Mouse (Mus musculus): ENCODE measurements around the gene Fam129c.

Fam129c gene

DNA sequence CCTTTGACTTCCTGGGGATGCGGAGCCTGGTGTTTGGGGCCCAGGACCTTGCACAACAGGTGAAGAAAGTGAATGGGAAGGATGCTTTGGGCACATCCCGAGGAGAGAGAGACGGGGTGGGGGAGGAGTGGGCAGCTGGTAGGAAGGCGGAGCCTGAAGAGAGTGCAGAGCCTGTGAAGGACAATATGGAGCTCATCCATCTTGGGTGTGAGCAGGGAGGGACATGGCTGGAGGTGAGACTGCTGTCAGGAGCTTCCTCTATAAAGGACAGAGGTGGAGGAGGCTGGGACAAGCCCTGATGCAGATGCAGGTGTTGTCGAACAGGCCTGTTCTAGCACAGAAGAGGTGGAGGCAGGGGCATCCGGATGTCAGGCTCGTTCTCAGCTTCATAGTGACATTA, 6.6 kb downstream of the Fam129c start:
- DNase-seq (ENCODE audit: low spot score in 2 of 2), result no peak

- DNase-seq (ENCODE audit: low spot score in 2 of 2), result peak; percentile 94 to 98
Observed at GRCm38 (mm10) chr8:71610822-71611651, 13.6 kb downstream of the Fam129c start, which contains the start of gene Colgalt1. Gene Colgalt1 (plus strand): TSS chr8:71610998.

DNA sequence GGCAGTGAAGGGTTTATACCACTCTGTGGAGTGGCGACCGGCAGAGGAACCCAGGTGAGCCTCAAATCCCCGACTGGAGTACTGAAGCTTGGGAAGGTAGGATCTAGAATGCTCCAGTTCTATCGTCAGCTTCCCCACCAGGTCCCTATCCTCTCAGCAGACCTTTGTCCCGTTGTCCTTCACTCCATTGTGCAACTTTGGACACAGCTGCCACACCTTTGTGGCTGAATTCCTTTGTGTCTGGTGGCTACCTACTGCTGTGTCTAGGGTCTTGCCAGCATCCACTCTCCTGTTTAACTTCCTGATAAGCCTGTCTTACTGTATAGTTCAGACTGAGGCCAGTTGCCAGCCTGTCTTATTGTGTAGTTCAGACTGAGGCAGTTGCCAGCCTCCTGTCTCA, 14.7 kb downstream of the Fam129c start:
- DNase-seq (ENCODE audit: low spot score in 2 of 2), result no peak

GRCm38 (mm10) chr8:71613418-71613817, 16.0 kb downstream of the Fam129c start:
- no peak for DNase-seq (ENCODE audit: low spot score in 2 of 2)

DNA sequence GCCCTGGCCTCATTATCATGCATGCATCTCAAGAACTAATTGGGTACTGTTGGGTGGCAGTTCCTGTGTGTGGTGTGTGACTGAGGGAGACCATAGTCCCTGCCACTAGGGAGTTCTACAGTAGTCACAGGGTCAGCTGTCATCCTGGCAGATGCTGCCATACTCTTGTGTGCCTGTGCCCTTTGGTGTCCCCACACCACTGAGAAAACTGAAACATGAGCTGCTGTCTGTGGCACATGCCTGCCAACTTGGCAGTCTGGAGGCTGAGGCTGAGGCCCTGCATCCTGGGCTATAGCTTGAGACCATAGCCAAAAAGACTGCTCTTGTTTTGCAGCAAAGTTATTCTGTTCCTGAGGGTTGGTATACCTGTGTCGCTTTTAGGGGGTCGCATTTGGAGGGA, 22.3 kb downstream of the Fam129c start:
- no peak for DNase-seq (ENCODE audit: low spot score in 2 of 2)

DNA sequence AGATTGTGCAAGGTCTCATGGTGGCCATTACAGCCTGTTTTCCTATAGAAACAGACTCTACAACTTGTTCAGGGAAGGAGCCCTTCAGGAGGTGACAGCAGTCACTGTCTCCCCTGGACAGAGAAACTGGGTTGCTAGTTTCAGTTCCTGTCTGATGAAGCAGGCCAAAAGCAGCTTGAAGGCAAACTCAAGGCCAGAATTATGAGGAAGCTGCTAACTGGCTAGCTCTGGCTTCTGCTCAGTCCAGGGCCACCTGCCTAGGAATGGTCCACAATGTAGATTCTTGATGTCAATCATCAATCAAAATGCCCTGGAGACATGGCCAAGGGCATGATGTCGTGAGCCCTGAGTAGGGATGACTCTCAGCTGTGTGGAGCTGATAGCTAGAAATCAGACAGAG, 27.6 kb downstream of the Fam129c start:
- DNase-seq (ENCODE audit: low spot score in 2 of 2), result no peak

GRCm38 (mm10) chr8:71626753-71627152, 29.3 kb downstream of the Fam129c start:
- no peak for DNase-seq (ENCODE audit: low spot score in 2 of 2)

DNA sequence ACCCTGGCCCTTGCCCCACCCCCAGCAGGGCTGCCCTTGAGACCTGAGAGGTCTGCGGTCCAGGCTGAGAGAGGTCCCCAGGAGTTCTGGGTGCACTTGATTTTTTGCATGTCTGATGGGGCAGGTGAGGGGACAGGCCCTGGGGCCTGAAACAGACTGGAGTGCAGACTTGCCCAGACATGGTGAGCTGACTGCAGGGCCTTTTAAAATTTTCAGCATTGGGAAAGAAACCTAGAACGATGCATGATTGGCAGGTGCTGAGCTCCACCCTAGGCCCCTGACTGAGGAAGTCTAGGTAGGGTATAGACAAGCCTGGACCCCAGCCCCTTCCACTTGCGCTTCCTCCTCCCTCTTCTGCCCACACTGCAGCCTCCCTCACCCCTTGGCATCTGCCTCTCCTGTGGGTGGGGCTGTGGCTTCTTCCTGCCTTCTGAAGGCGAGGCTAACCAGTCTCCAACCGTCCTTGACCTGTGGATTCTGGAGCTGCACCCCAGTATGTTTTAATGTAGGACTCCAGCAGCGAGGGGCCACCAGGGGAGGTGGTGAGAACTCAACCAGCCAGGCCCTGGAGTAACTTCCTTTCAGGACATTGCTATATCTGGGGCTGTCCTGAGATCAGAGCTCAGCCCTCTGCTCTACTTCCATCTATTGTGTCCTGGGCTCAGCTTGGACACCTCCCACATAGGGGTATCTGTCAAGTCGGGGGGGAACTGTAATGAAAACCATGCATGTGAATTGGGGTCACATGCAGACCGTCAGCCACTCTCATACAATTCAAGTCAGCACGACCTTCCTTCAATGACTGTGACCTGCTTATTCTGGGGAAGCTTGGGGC, 30.0 kb downstream of the Fam129c start:
- DNase-seq (ENCODE audit: low spot score in 2 of 2), result no peak

GRCm38 (mm10) chr8:71628396-71629095, 31.1 kb downstream of the Fam129c start:
- DNase-seq (ENCODE audit: low spot score in 2 of 2), result no peak

- peak; percentile 83 to 89 for DNase-seq (ENCODE audit: low spot score in 2 of 2)
Observed at GRCm38 (mm10) chr8:71629096-71629697, 31.7 kb downstream of the Fam129c start.

- no peak for DNase-seq (ENCODE audit: low spot score in 2 of 2)
Observed at GRCm38 (mm10) chr8:71629781-71630212, 32.3 kb downstream of the Fam129c start.

DNA sequence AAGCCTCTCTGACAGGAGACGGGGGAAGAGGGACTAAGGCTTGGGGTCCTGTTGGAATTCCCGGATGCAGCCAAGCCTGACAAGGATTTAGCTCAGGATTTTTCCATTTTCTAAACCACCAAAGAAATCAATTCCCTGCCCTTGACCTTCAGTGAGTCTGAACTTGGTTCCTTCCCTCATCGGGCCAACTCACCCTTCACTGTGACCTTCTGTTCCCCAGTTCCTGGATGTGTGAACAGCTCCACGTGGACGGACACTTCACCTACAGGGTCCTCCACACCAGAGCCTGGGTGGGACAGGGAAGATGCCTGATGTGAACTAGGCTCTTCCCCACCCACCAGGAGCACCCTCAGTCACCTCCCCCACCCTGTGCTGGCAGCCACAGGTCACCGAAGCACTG, 33.3 kb downstream of the Fam129c start:
- DNase-seq (ENCODE audit: low spot score in 2 of 2), result no peak

- no peak for DNase-seq (ENCODE audit: low spot score in 2 of 2)
Observed at GRCm38 (mm10) chr8:71631897-71632296, 34.4 kb downstream of the Fam129c start.

GRCm38 (mm10) chr8:71633164-71633563, 35.7 kb downstream of the Fam129c start:
- DNase-seq (ENCODE audit: low spot score in 2 of 2), result no peak

- no peak for DNase-seq (ENCODE audit: low spot score in 2 of 2)
Observed at GRCm38 (mm10) chr8:71633981-71634667, 36.7 kb downstream of the Fam129c start.

GRCm38 (mm10) chr8:71637149-71638095, 40.0 kb downstream of the Fam129c start:
- no peak for DNase-seq (ENCODE audit: low spot score in 2 of 2)

DNA sequence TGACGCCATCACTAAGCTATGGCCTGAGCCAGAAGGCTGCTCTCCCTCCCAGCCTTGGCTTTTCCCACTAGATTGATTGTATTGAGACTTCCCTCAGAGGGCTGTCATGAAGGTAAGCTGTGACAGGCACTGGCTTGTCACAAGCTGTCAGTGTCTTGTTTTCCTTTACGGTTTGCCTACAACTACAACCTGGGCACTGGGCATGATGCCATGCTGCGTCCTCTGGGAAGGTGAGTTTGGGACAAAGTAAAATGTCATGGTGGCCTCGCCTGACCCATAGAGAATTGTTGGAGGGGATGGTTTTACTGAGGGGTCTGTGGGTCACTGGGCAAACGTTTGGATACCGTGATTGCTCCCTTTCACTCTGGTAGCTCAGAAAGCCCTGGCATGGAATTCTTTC, 40.9 kb downstream of the Fam129c start:
- no peak for DNase-seq (ENCODE audit: low spot score in 2 of 2)

- no peak for DNase-seq (ENCODE audit: low spot score in 2 of 2)
Observed at GRCm38 (mm10) chr8:71639318-71639717, 41.9 kb downstream of the Fam129c start.

DNA sequence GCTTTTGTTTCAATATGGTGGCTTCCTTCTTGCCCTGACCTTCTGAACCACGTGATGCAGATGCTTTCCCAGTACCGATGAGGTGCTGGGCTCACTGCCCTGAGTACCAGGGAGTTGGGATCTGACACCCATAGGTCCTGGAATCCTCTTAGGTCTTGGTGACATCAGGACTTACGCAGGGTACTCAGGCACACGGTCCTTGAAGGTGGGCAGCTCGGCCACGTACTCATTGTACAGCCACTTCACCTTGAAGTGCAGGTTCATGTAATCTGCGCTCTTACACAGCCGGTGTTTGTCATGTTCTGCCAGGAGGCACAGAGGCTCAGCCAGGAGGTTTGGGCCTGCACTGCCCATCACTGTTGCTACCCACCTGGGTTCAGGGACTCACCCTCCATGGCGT, 48.1 kb downstream of the Fam129c start:
- no peak for DNase-seq (ENCODE audit: low spot score in 2 of 2)

- no peak for DNase-seq (ENCODE audit: low spot score in 2 of 2)
Observed at GRCm38 (mm10) chr8:71654600-71654999, 57.2 kb downstream of the Fam129c start.
